Mouse (Mus musculus) urinary bladder, adult 2 months (tissue): ENCODE results near the gene Igf1r. TPM values are rescaled to one million over a fixed set of nuclear protein-coding genes. Genes with fewer than 3 reads are reported as not detected.

ENCODE experiments used
- DNase-seq: peaks from one replicate; pipeline ENCODE4 v3.0.0; 2022; ENCODE audit warnings: low spot score
- polyA plus RNA-seq: library from polyadenylated mRNA; depleted of rRNA; stranded (reverse); fragments of >200 nt; gene quantifications from 2 replicates; pipeline ENCODE4 v1.2.3, GENCODE M21; 2012

Igf1r gene
- polyA plus RNA-seq, 1 experiment, result 20.1 TPM

- DNase-seq, result no peak
Observed at GRCm38 (mm10) chr7:68006496-68006895, 53.9 kb downstream of the Igf1r start.

GRCm38 (mm10) chr7:68009635-68010034 lies 57.0 kb downstream of the Igf1r start:
- no peak for DNase-seq

GRCm38 (mm10) chr7:68010168-68010567 lies 57.5 kb downstream of the Igf1r start:
- DNase-seq, result no peak

- DNase-seq, result no peak
Observed at GRCm38 (mm10) chr7:68010802-68011201, 58.2 kb downstream of the Igf1r start.

- DNase-seq, result no peak
Observed at GRCm38 (mm10) chr7:68011385-68012122, 58.9 kb downstream of the Igf1r start.

- no peak for DNase-seq
Observed at GRCm38 (mm10) chr7:68012123-68012474, 59.5 kb downstream of the Igf1r start.

- DNase-seq, result no peak
Observed at GRCm38 (mm10) chr7:68014495-68014894, 61.9 kb downstream of the Igf1r start.

GRCm38 (mm10) chr7:68015404-68015803 lies 62.8 kb downstream of the Igf1r start:
- DNase-seq, result no peak

- no peak for DNase-seq
Observed at GRCm38 (mm10) chr7:68018038-68018437, 65.4 kb downstream of the Igf1r start.

- no peak for DNase-seq
Observed at GRCm38 (mm10) chr7:68020556-68020955, 67.9 kb downstream of the Igf1r start.

- peak; percentile 42 for DNase-seq
Observed at GRCm38 (mm10) chr7:68021741-68022140, 69.1 kb downstream of the Igf1r start.

GRCm38 (mm10) chr7:68022188-68022587 lies 69.6 kb downstream of the Igf1r start:
- no peak for DNase-seq

GRCm38 (mm10) chr7:68023882-68024281 lies 71.3 kb downstream of the Igf1r start:
- DNase-seq, result no peak

GRCm38 (mm10) chr7:68024625-68025024 lies 72.0 kb downstream of the Igf1r start:
- DNase-seq, result no peak

GRCm38 (mm10) chr7:68025396-68025795 lies 72.8 kb downstream of the Igf1r start:
- no peak for DNase-seq

GRCm38 (mm10) chr7:68026076-68026475 lies 73.4 kb downstream of the Igf1r start:
- no peak for DNase-seq

- no peak for DNase-seq
Observed at GRCm38 (mm10) chr7:68028167-68028566, 75.5 kb downstream of the Igf1r start.

GRCm38 (mm10) chr7:68030846-68031245 lies 78.2 kb downstream of the Igf1r start:
- DNase-seq, result no peak

GRCm38 (mm10) chr7:68036527-68036926 lies 83.9 kb downstream of the Igf1r start:
- no peak for DNase-seq

GRCm38 (mm10) chr7:68038846-68039245 lies 86.2 kb downstream of the Igf1r start:
- DNase-seq, result no peak

GRCm38 (mm10) chr7:68039550-68039949 lies 86.9 kb downstream of the Igf1r start:
- DNase-seq, result no peak

GRCm38 (mm10) chr7:68044621-68045020 lies 92.0 kb downstream of the Igf1r start:
- DNase-seq, result no peak

GRCm38 (mm10) chr7:68047152-68047551 lies 94.5 kb downstream of the Igf1r start:
- no peak for DNase-seq

GRCm38 (mm10) chr7:68048532-68048931 lies 95.9 kb downstream of the Igf1r start:
- no peak for DNase-seq
